Mouse (Mus musculus) bone marrow, adult 2 months (tissue): ENCODE measurements at regions not wholly inside any gene's neighbourhood (a gene's known extent, or its start where the extent isn't known, plus 50 kb on each side); places are given as distances from the start of the nearest gene placed in this dataset.

ENCODE experiments used
- H3K27ac ChIP-seq: fragments of 200-500 bp; 2 replicates; pipeline ENCODE4 v1.5.1; 2012; ENCODE audit warnings: low read depth, mild to moderate bottlenecking, control low read depth, inconsistent platforms, low read length; ENCODE audit not compliant: control insufficient read depth, poor library complexity, insufficient read depth
- H3K4me1 ChIP-seq: fragments of 200-500 bp; 2 replicates; pipeline ENCODE4 v1.6.1; 2011; ENCODE audit warnings: low read length; ENCODE audit not compliant: control insufficient read depth, insufficient read depth
- H3K4me3 ChIP-seq: fragments of 200-500 bp; replicated peaks from 2 replicates; pipeline ENCODE3; 2011; ENCODE audit warnings: mild to moderate bottlenecking, low read depth, low read length, control low read depth; ENCODE audit not compliant: control insufficient read depth
- CTCF ChIP-seq: fragments of 200-500 bp; IDR thresholded peaks from 2 replicates; pipeline ENCODE4 v1.5.1; 2011; ENCODE audit warnings: low read length, control low read depth; ENCODE audit not compliant: control insufficient read depth, insufficient read depth
- POLR2A ChIP-seq: fragments of 200-500 bp; IDR thresholded peaks from 2 replicates; pipeline ENCODE4 v1.6.1; 2011; ENCODE audit warnings: low read depth, mild to moderate bottlenecking, control low read depth, low read length, borderline replicate concordance; ENCODE audit not compliant: control insufficient read depth
- WGBS: fragments of 180-500 bp; shearing (Covaris S2); methylation state at CpG from one replicate; pipeline ENCODE4 v1.1.7; 2018; 5-methylcytosine and 5-hydroxymethylcytosine counted together

- Histone ChIP-seq H3K27ac (no peak overlapping the region), H3K4me1 (peaks cover 2% of the 10 kb centered on the region; the same call in 1 of the 2 replicates), H3K4me3 (no peak overlapping the region)
- TF ChIP-seq POLR2A, result no peak
- 47% methylated on average over 18 of the region's 18 CpGs for WGBS
These were observed 177.9 kb downstream of the Kdr start for GRCm38 (mm10) chr5:75800040-75800989.

DNA sequence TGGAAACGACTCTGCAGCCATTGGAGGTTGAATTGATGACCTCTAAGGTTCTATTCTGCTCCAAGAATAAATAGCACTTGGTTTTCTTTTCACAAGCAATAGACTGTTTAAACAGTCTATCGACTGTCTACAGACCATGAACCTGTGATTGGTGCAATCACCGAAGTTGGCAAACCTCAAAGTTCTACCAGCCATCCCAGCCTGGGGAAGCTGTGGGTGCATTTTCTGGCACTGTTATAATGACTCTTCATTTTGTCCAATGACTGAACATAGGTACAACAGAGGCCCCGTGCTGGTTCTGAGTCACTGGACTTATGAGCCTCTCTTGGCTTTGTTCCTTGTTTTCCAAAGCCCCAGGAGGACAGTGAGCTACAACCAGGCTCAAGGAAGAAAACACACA, 178.6 kb downstream of the Kdr start:
- WGBS, result 34% methylated on average over 4 of the region's 4 CpGs
- Histone ChIP-seq H3K4me1 (peaks cover 2% of the 10 kb centered on the region; the same call in 1 of the 2 replicates), H3K4me3 (no peak overlapping the region), H3K27ac (no peak overlapping the region)
- TF ChIP-seq POLR2A, result no peak
- TF ChIP-seq CTCF, result no peak

DNA sequence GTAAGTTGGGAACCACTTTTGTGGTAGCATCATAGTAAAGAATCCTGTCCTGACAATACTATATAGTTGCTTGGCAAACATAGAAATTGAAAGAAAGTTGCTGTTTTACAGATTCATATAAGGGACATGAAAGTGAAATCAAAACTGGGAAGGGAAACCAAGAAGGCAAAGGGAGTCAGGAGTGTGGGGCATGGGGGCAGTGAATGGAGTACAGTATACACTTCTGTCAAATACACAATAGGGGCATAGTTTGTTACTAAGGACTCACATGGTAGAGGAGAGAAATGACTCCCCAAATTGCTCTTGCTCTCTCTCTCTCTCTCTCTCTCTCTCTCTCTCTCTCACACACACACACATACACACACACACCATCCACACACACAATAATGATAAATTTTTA, 185.1 kb downstream of the Kdr start:
- Histone ChIP-seq H3K4me1 (peaks cover 4% of the 10 kb centered on the region), H3K4me3 (no peak overlapping the region), H3K27ac (no peak overlapping the region)
- no peak for TF ChIP-seq CTCF
- TF ChIP-seq POLR2A, result no peak

DNA sequence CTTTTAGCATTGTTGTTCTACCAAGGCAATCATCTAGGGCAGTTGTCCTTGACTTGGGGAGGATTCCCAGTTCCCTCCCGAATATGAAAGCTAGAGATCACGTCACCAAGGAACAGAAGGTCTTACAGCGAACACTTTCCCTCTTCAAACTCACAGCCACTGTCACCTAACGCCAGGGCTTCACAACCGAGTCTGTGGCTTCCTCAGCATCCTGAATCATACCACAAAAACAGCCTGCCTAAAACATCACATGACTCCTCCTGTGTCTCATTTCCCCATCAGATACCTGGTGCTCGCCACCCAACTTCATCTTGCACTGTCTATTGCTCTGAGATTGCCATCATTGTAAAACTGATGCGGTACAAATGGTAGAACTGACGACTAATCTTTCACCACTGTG, 186.5 kb downstream of the Kdr start:
- WGBS, result 10% methylated on average over 8 of the region's 8 CpGs
- no peak overlapping the region for H3K4me3 ChIP-seq
- TF ChIP-seq POLR2A (no peak), CTCF (no peak)
- no peak overlapping the region for H3K27ac ChIP-seq
- peaks cover 4% of the 10 kb centered on the region for H3K4me1 ChIP-seq

DNA sequence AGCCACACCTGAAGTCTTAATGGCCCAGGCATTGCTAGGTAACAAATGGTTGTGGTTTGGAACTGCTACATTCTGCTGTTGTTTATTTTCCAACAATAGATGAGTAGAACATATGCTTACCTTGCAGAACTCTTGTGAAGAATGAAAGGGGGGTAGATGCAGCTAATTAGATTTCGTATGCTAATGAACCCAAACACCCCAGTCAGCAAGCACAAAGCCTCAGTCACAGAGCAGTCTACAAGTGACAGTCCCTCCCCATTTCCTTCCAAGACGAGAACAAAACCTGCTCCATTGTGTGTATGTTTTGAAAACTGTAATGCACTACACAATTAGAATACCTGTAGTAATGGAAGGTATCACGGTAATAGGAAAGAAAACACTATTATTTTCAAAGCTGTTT, 190.2 kb downstream of the Kdr start:
- H3K4me3 ChIP-seq, result no peak overlapping the region
- no peak overlapping the region for H3K27ac ChIP-seq
- WGBS, result 69% methylated on average over 3 of the region's 3 CpGs
- TF ChIP-seq POLR2A, result no peak
- no peak for TF ChIP-seq CTCF
- peaks cover 4% of the 10 kb centered on the region for H3K4me1 ChIP-seq

GRCm38 (mm10) chr5:75786196-75786595, 192.1 kb downstream of the Kdr start:
- Histone ChIP-seq H3K4me3 (no peak overlapping the region), H3K27ac (no peak overlapping the region), H3K4me1 (peaks cover under 1% of the 10 kb centered on the region; the same call in 1 of the 2 replicates)
- TF ChIP-seq POLR2A (no peak), CTCF (no peak)
- 79% methylated on average over 3 of the region's 3 CpGs for WGBS

- 73% methylated on average over 8 of the region's 8 CpGs for WGBS
- TF ChIP-seq POLR2A (no peak), CTCF (no peak)
- Histone ChIP-seq H3K4me1 (no peaks in the 10 kb centered on the region), H3K4me3 (no peak overlapping the region), H3K27ac (no peak overlapping the region)
These were observed 193.2 kb downstream of the Kdr start for GRCm38 (mm10) chr5:75784998-75785593.

DNA sequence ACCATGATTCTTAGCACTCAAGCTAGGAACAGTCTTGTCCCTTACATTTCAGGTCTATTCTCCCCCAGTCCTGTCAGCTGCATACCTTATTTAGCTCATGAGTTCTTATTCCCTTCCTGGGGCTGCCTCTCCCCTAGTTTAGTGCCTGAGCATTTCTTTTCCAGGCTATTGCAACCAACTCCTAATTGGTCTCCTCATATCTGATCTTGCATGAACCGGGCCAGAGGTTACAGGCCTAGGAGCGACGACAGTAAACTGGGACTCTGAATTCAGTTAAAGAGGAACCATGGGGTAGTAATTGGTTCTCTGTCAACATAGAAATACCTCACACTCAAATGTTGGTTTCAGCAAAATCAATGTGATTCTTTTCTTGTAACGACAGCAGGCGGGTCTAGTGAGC, 195.9 kb downstream of the Kit start:
- Histone ChIP-seq H3K4me3 (no peak overlapping the region), H3K4me1 (no peaks in the 10 kb centered on the region), H3K27ac (no peak overlapping the region)
- TF ChIP-seq POLR2A (no peak), CTCF (no peak)
- WGBS, result 67% methylated on average over 5 of the region's 5 CpGs

DNA sequence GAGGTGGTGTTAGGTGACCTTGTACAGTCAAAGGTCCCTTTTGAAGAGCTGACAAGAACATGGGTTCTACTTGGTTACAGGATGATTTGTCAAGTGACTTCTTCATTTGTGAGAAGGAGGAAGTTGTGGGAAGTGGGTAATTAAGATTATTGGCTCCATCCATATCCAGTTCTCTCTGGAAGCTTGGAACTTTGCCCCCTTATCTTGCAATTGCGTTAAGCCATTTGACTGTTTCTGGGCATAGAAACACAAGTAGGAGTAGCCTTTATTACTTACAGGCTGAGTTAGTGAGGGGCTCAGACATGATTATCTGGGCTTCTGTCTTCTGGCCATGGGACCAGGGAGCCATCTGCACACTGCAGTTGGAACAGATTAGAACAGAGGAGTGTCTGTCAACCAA, 192.5 kb downstream of the Kit start:
- Histone ChIP-seq H3K27ac (no peak overlapping the region), H3K4me3 (no peak overlapping the region)
- 19% methylated on average over 1 of the region's 1 CpGs for WGBS

More for the DNA sequence above, 192.5 kb downstream of the Kit start:
- TF ChIP-seq CTCF (no peak), POLR2A (no peak)
- no peaks in the 10 kb centered on the region for H3K4me1 ChIP-seq
